Mouse (Mus musculus) left cerebral cortex, postnatal 10 days (tissue): ENCODE measurements around the gene Aldh1a1. TPM values are rescaled to one million over a fixed set of nuclear protein-coding genes. Genes with fewer than 3 reads are reported as not detected.

ENCODE experiments used
- DNase-seq, 2 experiments: peaks; one replicate each; pipeline ENCODE4 v3.0.0; 2021 to 2022; ENCODE audit warnings: low spot score in 2 of 2, mixed read lengths in 1 of 2; ENCODE audit errors: extremely low spot score in 1 of 2
- intact Hi-C: fragments of 180-260 bp; cut with DNase I; formaldehyde crosslinking; loops from one replicate; pipeline ENCODE4 v1.15.1; 2025
- total RNA-seq, 2 experiments: library from RNA; stranded (reverse); gene quantifications; 2 replicates each; pipeline ENCODE4 v1.2.3; 2021

Gene Aldh1a1
- total RNA-seq, 2 experiments from 2014 or later = 18.0 to 23.1 TPM

DNA sequence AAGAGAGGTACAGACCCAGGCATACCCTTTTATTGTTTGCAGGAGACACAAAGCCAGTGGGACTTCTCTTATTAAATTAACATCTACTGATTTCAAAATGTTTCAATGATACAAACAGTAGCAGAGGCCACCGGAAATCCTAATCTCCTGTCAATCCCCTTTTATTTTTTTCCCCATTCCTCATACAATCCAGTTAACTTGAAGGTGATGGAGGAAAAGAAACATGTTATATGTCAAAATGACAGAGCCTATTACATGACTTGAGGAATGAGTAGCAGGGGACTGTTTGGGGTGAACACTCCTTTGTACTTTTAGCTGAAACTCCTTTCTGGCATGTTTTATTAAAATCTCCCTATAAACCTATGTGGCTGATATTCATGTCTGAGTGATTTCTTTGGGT lies 51.3 kb downstream of the Aldh1a1 start:
- no peak for DNase-seq
- intact Hi-C loops = no loop called here

DNA sequence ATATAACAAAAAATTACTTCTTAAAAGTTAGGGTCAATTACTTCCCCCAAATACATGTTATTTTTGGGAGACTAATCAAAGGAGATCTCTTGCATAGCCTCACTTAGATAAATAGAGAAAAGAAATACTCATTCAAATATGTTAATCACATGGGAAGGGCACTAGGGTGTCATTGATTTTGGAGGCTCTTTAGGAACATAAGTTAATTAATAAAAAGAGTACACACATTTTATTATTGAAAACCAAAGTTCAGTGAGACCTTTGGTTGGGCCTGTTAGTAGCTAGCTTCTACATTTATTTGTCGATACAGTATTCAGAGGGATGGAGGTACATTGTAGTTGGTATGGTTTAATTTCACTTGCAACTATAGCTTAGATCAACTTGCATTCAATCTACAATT lies 52.4 kb downstream of the Aldh1a1 start:
- no peak for DNase-seq
- intact Hi-C loops = no loop called here

DNA sequence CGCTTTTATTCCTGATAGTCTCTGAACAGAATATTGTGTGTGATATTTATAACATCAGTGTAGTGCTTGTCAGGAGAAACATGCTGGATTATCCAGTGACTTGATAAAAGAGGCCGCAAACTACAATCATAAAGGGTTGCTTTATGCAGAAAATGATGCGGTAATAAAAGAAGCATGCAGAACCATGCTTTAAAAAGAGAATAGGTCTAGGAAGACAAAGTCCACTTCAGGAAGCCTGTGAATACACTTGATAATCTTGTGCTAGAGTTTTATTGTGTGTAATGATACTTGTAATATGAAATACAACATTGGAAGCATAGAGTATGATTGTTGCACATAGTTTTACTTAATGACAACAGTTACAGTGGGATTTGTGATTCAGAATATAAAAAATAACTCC lies 54.5 kb downstream of the Aldh1a1 start:
- intact Hi-C loops = no loop called here
- DNase-seq = no peak

DNA sequence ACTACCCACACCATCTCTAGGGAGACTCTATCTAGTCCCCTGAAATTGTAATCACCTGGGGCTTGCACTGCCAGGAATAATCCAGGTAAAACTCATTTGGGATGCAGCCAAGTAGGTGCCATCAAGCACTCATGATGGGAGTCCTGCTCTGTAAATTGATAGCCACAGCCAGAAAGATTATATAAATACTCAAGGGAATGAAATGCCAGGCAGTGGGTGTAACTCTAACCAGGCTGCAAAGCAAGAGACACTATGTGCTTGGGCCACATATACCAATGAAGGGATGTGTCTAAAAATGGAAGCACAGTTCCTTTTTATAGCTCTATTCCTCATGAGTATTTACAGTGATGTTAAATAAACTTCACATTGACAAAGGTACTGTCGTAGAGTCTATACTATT lies 56.9 kb downstream of the Aldh1a1 start:
- no peak for DNase-seq
- intact Hi-C loops = no loop called here

DNA sequence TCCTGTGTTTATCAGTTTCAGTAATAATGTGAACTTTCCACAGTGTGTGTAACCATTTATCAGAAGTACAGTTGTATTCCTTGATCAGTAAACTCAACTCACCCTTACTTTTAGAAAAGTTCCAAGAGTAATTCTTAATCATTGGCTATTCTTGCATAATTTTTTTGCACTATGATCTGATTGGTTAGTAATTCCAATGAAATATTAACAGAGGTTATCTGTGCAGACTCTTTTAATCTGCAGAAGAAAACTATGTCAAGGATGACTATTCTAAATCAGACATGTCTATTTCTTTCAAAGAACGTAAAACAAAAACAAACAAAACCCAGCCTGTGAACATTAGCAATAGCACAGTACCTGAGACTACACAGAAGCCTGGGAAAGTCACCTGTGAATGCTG lies 62.9 kb downstream of the Aldh1a1 start:
- no peak for DNase-seq
- intact Hi-C loops = no loop called here

DNA sequence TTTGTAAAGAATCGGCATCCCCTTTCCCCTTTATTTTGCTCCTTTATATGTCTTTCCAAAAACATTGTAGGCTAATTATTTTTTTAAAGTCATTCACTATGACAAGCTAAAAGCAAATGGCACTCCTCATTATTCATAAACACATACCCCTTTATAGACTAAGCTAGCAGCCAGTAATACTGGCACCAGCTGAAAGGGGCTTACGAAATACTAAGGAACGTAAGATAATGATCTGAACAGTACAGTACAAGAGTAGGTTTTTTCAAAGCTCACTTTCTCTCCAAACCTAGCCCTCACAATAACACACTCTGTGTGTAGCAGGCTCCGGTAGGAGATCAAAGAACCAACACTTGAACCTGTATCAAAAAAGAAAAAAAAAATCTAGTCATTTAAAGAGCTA lies 64.7 kb downstream of the Aldh1a1 start:
- no peak for DNase-seq
- intact Hi-C loops = no loop called here

DNA sequence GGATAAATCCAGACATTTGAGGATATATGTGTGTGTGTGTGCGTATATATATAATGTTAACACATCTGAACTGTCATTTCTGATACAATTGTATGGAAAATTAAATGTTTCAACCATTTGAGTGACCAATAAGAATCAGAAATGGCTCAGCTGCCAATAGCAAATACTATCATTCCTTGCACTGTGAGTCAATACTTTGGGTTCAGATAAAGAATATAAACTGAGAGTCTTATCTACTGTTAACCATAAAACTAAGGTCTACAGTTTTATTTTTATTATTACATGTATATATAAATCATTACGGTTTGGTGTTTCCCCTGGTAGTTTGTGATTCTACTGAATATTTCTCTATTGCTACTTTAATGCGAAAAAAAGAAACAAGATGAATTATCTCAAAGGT lies 65.6 kb downstream of the Aldh1a1 start:
- DNase-seq = no peak
- intact Hi-C loops = no loop called here

DNA sequence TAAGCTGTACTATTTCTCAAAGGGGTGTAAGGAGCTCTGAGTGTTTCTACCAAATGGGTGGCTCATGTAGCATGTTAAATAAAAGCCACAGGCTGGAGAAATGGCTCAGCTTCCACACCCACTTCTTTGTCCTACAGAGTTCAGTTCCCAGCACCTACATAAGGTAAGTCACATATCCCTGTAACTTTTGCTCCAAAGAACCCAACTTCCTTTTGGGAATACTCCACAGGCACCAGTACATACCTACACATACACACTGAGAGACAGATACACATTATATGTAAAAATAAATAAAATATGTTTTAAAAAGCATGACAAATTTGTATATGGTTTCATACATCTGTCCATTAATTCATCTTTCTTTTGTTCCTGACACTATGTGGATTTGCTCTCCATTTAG lies 66.0 kb downstream of the Aldh1a1 start:
- DNase-seq = no peak
- intact Hi-C loops = no loop called here

DNA sequence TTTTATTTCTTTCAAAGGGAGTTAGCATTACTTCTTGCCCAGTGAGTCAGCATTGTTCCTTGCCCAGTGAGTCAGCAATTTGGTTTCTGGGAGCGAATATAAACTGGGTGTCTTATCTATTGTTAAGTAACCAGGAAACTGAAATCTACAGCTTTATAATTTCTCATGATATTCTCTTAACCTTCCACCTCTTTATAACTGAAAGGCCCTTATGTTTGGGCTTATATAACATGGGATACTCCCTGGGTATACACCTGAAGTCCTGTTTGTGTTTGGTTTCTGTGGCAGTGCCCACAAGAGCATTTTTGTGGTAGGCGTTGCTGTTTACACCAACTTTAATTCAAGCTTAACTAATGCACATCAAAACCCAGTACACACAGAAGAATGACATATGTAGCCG lies 66.4 kb downstream of the Aldh1a1 start:
- no peak for DNase-seq
- intact Hi-C loops = no loop called here

DNA sequence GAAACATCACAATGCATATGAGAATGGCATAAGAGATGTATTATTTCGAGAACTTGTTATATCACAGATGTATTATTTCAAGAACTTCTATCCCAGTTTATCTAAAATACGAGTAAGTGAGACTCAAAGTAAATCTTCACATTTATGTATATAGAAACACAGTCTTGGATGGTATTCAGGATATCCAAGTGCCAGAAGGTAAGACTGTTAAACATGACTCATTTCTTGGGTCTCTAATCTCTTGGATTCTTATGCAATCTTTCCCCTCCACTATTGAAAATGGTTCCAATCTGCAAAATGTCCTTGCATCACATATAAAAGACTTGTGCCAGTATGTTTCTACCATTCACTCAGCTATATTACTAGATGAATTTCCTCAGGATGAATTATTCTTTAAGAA lies 67.4 kb downstream of the Aldh1a1 start:
- no peak for DNase-seq
- intact Hi-C loops = no loop called here

DNA sequence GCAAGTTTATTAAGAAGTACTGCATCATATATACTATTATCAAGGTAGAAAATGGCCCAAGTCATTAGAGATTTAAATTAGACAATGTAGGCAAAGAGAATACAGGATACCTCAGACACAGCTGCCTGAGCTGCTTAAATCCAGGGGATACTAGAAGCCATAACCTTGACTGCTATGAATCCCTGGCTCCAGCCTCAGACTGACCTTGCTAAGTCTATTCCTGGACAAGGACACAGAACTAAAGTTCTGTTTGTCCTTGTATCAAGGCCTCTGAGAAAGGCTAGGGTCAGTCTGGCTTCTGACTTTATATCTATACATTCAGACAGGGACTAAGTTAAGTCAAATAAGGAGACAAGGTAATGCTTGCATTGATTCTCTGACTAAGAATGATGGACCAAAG lies 69.9 kb downstream of the Aldh1a1 start:
- intact Hi-C loops = no loop called here
- DNase-seq = no peak

DNA sequence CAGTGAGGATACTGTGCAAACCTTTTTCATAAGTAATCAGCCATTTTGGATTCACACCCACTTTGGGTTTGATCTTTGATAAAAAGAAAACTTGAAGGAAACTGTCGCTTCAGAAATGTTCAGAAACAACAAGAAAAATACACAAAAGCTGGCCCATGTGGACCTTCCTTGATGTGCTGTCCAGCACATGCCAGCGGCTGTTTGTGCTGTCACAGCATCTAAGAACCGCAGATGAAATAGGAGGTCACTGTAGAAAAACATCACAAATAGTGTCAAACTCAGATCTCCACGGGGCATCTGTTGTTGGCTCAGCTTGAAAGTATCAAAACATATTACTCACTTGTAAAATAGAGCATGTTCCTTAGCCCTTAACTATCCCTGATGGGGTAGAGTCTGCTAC lies 73.8 kb downstream of the Aldh1a1 start:
- DNase-seq = peak in 1 of 2 experiments; percentile 45
- intact Hi-C loops = no loop called here

DNA sequence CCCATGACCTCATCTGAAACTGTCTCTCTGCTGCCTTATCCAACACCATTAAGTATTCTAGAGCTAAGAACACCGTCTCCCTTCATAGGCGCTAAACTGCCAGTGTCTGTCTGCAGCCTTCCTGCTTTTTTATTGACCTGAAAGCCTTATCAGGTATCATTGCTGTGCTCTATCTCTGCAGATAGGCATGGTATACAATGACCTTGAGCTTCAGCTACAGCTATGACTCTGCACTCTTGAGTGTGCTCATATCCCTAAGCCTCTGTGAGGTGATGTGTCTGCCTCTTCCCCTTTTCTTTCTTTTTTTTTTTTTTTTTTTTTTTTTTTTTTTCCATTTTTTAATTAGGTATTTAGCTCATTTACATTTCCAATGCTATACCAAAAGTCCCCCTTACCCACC lies 74.5 kb downstream of the Aldh1a1 start:
- no peak for DNase-seq
- intact Hi-C loops = no loop called here

DNA sequence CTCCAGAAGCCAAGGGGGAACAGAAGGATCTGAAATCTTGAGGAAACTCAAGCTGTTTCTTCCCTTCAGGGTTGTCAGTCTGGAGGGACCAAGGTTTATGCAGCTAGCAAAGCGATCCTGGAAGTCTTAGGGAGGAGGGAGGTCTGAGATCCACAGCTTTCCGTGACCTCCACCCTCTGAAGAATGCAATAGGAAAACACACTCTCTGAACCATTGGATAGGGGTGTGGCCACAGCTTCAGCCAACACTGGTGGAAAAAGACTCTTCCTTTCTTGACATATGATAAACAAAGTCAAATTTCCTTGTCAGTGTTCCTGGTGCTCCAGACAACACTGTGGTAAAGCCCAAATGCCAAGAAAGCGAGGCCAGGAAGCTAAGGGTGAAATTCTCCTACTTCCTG lies 84.5 kb downstream of the Aldh1a1 start:
- no peak for DNase-seq
- intact Hi-C loops = no loop called here

DNA sequence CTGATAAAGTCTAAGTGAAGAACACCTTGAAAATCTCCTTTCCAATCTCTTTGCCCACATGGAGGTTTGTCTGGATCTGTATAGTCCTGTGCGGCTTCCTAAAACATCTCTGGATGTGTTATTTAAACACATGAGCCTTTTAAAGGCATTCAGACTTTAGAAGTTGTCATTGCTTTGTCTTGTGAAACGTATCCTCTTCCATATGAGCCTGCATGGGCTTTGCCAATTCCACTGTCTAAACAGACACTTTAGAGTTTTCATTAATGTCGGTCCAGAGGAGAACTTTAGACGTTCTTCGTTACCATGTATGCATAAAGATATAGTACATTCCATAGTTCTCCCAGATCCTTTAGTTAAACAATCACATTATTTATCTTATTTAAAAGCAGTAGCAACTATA lies 84.9 kb downstream of the Aldh1a1 start:
- DNase-seq = no peak
- intact Hi-C loops = no loop called here

DNA sequence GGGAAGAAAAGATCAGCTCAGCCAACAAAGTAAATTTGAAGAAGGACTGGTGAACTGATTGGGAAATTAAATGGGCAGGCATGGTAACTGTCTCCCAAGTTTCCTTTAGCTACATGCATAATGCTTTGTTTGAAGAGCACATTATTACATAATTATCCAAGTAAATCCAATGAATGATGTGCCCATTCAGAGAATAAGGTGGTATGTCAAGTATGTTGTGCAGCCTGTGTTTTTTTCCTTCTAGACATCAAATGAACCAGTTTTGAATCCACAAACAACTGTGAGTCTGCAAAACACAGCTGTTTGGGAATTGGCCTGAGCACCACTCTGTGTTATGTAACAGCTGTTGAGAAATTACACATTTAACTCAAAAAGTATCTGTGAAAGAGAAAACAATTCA lies 107.4 kb downstream of the Aldh1a1 start:
- no peak for DNase-seq
- intact Hi-C loops = no loop called here

DNA sequence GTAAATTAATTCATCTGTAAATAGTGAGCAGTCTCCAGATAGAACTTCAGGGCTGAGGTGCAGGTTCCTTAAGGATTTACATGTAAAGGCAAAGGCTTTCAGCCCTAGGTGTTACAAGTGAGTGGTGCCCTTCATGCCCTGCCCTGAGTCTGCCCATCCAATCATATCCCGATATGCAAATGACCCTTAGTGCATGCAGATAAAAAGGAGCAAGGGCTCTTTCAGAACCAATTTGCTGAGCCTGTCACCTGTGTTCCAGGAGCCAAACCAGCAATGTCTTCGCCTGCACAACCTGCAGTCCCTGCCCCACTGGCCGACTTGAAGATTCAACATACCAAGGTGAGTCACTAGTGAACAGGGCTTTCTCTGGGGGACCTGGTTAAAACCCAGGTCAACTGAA lies 109.2 kb downstream of the Aldh1a1 start:
- no peak for DNase-seq
- intact Hi-C loops = no loop called here

DNA sequence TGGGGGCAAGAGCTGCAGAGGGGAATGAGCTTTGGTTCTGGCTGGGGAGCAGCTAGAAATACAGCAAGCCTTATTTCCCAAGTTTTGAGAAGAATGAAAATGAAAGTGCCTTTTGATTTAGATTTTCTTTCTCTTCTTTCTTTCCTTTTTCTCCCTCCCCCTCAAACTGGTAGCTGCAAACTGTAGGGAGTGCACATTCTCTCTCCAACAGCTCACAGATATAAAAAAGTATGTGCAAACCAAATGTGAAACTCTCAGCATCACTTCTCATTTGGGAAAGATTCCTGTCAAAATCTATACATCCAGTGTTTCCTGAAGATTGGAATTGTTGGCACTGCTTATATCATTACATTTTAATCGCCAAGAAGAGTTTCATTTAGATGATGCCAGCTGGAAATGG lies 110.7 kb downstream of the Aldh1a1 start:
- no peak for DNase-seq
- intact Hi-C loops = no loop called here

DNA sequence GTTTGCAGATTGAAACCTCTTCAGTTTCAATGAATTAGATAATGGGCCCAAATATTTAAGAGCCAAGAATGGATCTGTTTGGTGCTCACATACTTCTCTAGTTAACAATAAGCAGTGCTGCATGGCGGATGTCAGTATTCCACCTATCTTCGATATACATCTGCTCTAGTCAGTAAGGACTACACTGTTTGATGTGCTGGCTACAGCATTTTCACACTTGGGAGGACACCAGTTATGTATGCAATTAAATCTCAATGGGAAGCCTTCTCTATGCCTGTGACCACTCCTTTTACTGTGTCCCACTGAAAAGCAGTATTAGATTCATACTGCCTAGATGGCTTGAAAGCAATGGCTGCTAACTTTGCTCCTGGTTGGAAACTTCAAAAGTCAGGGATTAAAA lies 111.4 kb downstream of the Aldh1a1 start:
- intact Hi-C loops = no loop called here
- DNase-seq = no peak

DNA sequence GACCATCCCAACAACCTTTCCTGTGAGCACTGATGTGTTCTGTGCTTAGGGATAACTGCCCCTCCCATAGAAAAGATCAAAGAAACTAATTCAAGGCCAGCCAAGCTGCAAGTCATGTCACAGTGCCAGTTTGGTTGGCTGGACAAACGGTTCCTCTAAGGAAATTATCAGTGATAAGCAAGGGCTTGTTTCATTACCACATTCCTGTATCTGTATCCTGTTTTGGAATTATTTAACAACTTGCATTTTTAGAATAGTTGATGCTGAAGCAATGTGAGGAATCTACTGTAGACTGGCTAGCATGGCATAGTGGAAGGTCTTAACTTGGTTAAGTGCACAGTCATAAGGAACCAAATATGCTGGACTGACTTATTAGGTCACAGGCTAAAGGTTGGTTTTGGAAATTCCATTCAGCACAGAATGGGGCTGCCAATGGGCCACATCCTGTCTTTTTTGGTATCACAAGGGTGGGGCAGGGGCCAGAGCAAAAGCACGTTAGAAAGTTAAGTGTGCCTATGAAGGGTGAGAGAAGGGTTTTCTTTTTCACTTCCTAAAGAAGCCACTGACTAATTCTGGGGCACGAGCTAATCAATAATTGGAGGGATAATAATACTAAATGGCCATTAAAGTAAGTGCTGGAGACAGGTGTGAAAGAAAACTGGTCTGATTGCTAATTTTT lies 121.9 kb downstream of the Aldh1a1 start:
- intact Hi-C loops = no loop called here
- no peak for DNase-seq

DNA sequence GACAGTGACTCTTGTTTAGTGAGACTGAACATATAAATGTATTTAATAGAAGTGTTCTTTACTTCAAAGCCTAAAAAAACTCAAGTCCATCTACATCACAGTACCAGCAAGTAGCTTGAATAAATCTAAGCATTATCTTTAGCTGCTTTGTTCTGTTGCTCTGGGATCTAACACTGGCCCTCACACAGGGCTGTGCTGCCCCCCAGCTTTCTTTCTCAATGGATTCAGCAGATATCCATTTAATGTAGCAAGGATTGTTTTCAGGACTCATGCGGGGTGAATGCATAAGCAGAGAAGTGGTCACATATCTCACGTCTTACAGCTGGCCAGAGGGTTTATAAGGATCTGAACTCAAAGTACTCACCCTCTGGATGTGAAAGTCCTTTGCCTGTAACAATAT lies 129.9 kb downstream of the Aldh1a1 start:
- DNase-seq = no peak
- intact Hi-C loops = no loop called here

DNA sequence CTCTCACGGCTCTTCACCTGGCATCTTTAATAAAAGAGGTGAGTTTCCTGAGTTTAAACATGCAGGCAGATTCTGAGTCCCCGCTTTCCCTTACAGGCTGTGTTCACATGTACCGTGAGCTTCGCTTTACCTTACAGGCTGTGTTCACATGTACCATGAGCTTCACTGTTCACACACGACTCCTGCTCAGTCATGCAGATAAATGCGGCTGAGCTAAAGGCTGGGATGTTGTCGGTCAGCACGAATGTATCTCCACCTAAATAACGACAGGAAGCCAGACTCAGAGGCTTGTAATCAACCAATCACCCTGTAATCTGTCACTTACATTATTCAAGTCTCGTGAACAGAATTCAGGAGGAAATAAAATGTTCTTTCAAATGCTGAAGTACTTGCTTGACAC lies 130.9 kb downstream of the Aldh1a1 start:
- no peak for DNase-seq
- intact Hi-C loops = no loop called here
